Mouse (Mus musculus): ENCODE measurements at regions not wholly inside any gene's neighbourhood (a gene's known extent, or its start where the extent isn't known, plus 50 kb on each side); places are given as distances from the start of the nearest gene placed in this dataset.

- DNase-seq = no peak
Observed at GRCm38 (mm10) chrX:108608446-108608845, 56.2 kb downstream of the Gm379 start.

GRCm38 (mm10) chrX:108599906-108600468 is 64.7 kb downstream of the Gm379 start:
- no peak for DNase-seq

- DNase-seq = no peak
Observed at GRCm38 (mm10) chrX:108561977-108562376, 102.7 kb downstream of the Gm379 start.

GRCm38 (mm10) chrX:108543149-108543548 is 121.5 kb downstream of the Gm379 start:
- no peak for DNase-seq

- no peak for DNase-seq
Observed at GRCm38 (mm10) chrX:108541410-108541809, 123.3 kb downstream of the Gm379 start.

GRCm38 (mm10) chrX:108536995-108537394 is 127.7 kb downstream of the Gm379 start:
- peak in 1 of 2 experiments; percentile 4 for DNase-seq

Data from layer of hippocampus, postnatal 36 days (tissue).